Mouse (Mus musculus) hindbrain, embryonic 13.5 days (tissue): ENCODE measurements around the gene Mlh3. TPM values are rescaled to one million over a fixed set of nuclear protein-coding genes. Genes with fewer than 3 reads are reported as not detected.
A peak's percentile ranks its signal among the peaks of the same experiment; 100 is the strongest.

Experiments
- ATAC-seq: fragments of 200-750 bp; cut with Nextera tagmentation; 2 replicates; pipeline ENCODE4 v1.8.0; 2017; ENCODE audit warnings: moderate TSS enrichment; ENCODE audit not compliant: low FRiP score
- H3K27ac ChIP-seq: fragments of 300-500 bp; sonication (generic); 2 replicates; pipeline ENCODE4 v1.5.1; 2015; ENCODE audit warnings: inconsistent platforms, mild to moderate bottlenecking, moderate library complexity
- H3K27me3 ChIP-seq: fragments of 300-500 bp; sonication (generic); 2 replicates; pipeline ENCODE4 v1.6.1; 2015; ENCODE audit warnings: mild to moderate bottlenecking, inconsistent platforms
- H3K36me3 ChIP-seq: fragments of 300-500 bp; sonication (generic); 2 replicates; pipeline ENCODE4 v1.6.1; 2015; ENCODE audit warnings: mild to moderate bottlenecking, inconsistent platforms
- H3K4me1 ChIP-seq: fragments of 300-500 bp; sonication (generic); replicated peaks from 2 replicates; pipeline ENCODE4 v1.6.1; 2015; ENCODE audit warnings: inconsistent platforms
- H3K4me2 ChIP-seq: fragments of 300-500 bp; sonication (generic); 2 replicates; pipeline ENCODE4 v1.6.1; 2015; ENCODE audit warnings: inconsistent platforms, mild to moderate bottlenecking, moderate library complexity
- H3K4me3 ChIP-seq: fragments of 300-500 bp; sonication (generic); 2 replicates; pipeline ENCODE4 v1.5.1; 2015; ENCODE audit warnings: mild to moderate bottlenecking, inconsistent platforms
- H3K9ac ChIP-seq: fragments of 300-500 bp; sonication (generic); 2 replicates; pipeline ENCODE4 v1.6.1; 2015; ENCODE audit warnings: mild to moderate bottlenecking, inconsistent platforms
- H3K9me3 ChIP-seq: fragments of 300-500 bp; sonication (generic); 2 replicates; pipeline ENCODE4 v1.6.1; 2016; ENCODE audit warnings: inconsistent platforms
- WGBS: fragments of 180-500 bp; shearing (Covaris S2); methylation state at CpG from one replicate; pipeline ENCODE4 v1.1.7; 2015; 5-methylcytosine and 5-hydroxymethylcytosine counted together
- microRNA-seq: library from miRNA; unstranded; fragments of <30 nt; microRNA quantifications from one replicate; pipeline ENCODE4, GENCODE M21; 2016
- polyA plus RNA-seq: library from polyadenylated mRNA; unstranded; fragments of >200 nt; fragmentation: Nextera tagmentation; extraction: Ambion mirVana; gene quantifications from 2 replicates; pipeline ENCODE4 v1.2.1, GENCODE M21; 2015

Gene Mlh3
- polyA plus RNA-seq, 1 experiment from 2014 or later, result 9.8 TPM

- Histone ChIP-seq H3K4me2 (no peak overlapping the region), H3K36me3 (no peaks in the 10 kb centered on the region), H3K4me3 (no peak overlapping the region), H3K27me3 (peaks cover 11% of the 10 kb centered on the region; the same call in 1 of the 2 replicates), H3K4me1 (peaks cover 38% of the 10 kb centered on the region), H3K9me3 (no peaks in the 10 kb centered on the region), H3K27ac (peak overlapping the region; percentile 53; the same call in 1 of the 2 replicates), H3K9ac (no peak overlapping the region)
- ATAC-seq, result peak; percentile 39; the same call in 1 of the 2 replicates
- WGBS, result 39% methylated on average over 4 of the region's 4 CpGs
These were observed 75.8 kb downstream of the Mlh3 start for GRCm38 (mm10) chr12:85194623-85195018.

DNA sequence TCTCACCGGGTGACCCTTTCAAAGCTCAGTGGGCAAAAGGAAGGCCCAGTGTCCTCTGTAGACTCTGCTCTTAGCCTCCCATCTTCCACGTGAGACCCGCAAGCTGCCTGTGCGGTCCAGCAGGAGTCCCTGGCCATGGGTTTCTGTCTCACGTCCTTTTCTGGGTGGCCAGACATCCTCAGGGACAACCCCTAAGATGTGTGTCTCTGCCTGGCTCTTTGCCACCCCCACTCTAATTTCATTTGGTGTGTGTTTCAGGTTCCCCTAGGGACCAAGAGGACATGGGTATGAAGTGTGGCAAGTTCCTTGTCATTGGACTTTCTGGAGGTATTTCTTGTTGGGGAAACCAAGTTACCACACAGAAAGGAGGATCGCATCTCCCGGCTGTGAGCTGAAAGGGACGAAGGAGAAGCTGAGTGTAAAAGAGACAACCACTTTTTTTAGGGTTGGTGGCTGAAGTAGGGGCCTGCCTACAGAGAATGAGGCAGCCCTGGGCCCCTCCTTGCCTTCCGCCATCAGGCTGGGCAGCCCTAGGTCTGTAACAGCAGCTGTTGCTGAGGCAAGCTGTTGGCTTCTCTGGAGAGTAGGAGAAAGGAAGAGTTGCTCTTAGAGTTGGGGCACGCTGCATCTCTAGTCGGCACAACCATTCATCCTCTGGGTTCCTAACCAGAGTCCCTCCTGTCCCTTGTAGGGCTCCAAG, 76.3 kb downstream of the Mlh3 start:
- no peak overlapping the region for H3K4me3 ChIP-seq
- WGBS, result 85% methylated on average over 11 of the region's 11 CpGs
- no peak overlapping the region for H3K4me2 ChIP-seq
- H3K9me3 ChIP-seq, result no peaks in the 10 kb centered on the region
- no peak overlapping the region for H3K9ac ChIP-seq
- 0 out of 2 replicates have a peak, but pooled peaks have one; percentile 22 for ATAC-seq
- H3K27ac ChIP-seq, result peak overlapping the region; percentile 53
- peaks cover 38% of the 10 kb centered on the region for H3K4me1 ChIP-seq
- no peaks in the 10 kb centered on the region for H3K36me3 ChIP-seq
- H3K27me3 ChIP-seq, result peaks cover 5% of the 10 kb centered on the region; the same call in 1 of the 2 replicates

GRCm38 (mm10) chr12:85193146-85193545, 77.3 kb downstream of the Mlh3 start:
- Histone ChIP-seq H3K27ac (no peak overlapping the region), H3K4me1 (peaks cover 37% of the 10 kb centered on the region), H3K4me3 (no peak overlapping the region), H3K27me3 (peaks cover 4% of the 10 kb centered on the region; the same call in 1 of the 2 replicates), H3K4me2 (no peak overlapping the region), H3K36me3 (no peaks in the 10 kb centered on the region), H3K9me3 (no peaks in the 10 kb centered on the region), H3K9ac (no peak overlapping the region)
- ATAC-seq, result no peak
- 80% methylated on average over 10 of the region's 10 CpGs for WGBS

DNA sequence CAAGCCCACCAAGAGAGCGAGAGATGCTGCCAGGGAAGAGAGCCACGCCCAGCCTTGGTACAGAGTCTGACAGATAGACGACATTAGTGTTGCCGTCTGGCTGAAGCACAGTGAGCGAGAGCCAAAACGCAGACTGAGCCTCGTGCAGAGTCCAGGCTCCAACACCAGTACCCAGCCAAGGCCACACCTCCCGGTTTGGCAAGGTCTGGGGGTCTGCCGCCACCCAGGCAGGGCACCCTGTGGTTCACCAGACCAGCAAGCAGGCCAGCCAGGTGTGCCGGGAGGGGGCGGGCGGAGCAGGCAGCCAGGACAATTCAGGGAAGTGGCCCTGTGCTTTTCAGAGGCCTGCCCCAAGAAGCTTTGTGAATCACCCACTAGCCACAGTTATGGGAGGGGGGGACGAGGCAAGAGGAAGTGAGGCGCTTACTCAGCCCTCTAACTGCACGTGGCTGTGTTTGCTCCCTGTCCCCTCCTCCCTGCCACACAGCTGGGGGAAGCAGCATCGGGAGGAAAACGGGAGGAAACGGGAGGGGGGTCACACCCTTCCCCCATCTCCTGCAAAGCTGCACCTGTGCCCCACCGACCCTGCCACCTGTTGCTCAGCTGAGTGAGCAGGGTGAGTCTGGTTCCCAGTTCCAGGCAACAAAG, 77.8 kb downstream of the Mlh3 start:
- Histone ChIP-seq H3K36me3 (no peaks in the 10 kb centered on the region), H3K9ac (no peak overlapping the region), H3K4me2 (no peak overlapping the region), H3K4me3 (no peak overlapping the region), H3K27ac (no peak overlapping the region), H3K4me1 (peaks cover 32% of the 10 kb centered on the region), H3K27me3 (peaks cover 4% of the 10 kb centered on the region; the same call in 1 of the 2 replicates), H3K9me3 (no peaks in the 10 kb centered on the region)
- 30% methylated on average over 19 of the region's 19 CpGs for WGBS
- 0 out of 2 replicates have a peak, but pooled peaks have one; percentile 29 for ATAC-seq

DNA sequence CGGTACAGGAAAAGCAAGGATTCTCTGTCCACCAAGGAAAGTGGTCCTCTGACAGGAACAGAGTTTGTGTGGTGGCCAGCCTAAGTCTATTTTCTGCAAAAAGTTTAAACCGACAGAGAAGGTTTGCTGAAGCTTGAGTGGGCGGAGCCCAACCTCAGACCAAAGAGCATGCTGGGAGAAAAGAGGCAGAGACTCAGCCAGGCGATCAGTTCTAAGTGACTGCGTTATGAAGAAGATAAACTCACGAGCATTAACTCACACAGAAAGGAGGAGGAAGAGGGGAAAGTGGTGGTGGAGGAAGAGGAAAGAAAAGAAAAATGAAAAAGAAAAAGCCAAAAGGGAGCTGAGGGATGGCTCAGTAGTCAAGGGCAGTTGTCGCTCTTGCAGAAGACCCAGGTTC, 80.1 kb downstream of the Mlh3 start:
- Histone ChIP-seq H3K4me1 (peaks cover 28% of the 10 kb centered on the region), H3K27ac (no peak overlapping the region), H3K4me2 (no peak overlapping the region), H3K36me3 (no peaks in the 10 kb centered on the region), H3K27me3 (peaks cover 6% of the 10 kb centered on the region; the same call in 1 of the 2 replicates), H3K9me3 (no peaks in the 10 kb centered on the region), H3K9ac (no peak overlapping the region), H3K4me3 (no peak overlapping the region)
- no peak for ATAC-seq
- 76% methylated on average over 7 of the region's 7 CpGs for WGBS

DNA sequence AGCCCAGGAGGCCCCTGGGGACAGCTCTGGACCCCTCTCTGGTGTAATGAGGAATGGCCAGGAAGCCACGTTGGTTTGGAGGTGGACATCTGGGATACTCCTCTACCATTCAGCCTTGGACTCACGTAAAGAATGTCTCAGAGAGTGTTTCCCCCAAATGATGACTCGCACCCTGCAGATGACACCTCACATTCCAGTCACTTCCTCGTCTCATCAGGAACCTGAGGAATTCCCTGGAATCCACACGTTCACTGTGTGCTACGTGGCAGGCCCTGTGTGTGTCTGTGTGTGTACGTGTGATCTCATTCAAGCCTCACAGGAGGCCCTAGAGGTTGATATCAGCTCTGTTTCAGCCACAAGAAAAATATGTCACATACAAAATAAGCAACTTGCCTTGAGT, 84.0 kb downstream of the Mlh3 start:
- 81% methylated on average over 7 of the region's 7 CpGs for WGBS
- ATAC-seq, result no peak

GRCm38 (mm10) chr12:85185810-85186209, 84.6 kb downstream of the Mlh3 start:
- Histone ChIP-seq H3K9ac (no peak overlapping the region), H3K27ac (no peak overlapping the region), H3K4me2 (no peak overlapping the region), H3K27me3 (peaks cover 22% of the 10 kb centered on the region), H3K4me3 (no peak overlapping the region), H3K36me3 (no peaks in the 10 kb centered on the region), H3K9me3 (no peaks in the 10 kb centered on the region), H3K4me1 (peaks cover 21% of the 10 kb centered on the region)
- no peak for ATAC-seq
- WGBS, result 73% methylated on average over 8 of the region's 8 CpGs

More for the DNA sequence above, 84.0 kb downstream of the Mlh3 start:
- Histone ChIP-seq H3K9me3 (no peaks in the 10 kb centered on the region), H3K9ac (no peak overlapping the region), H3K36me3 (no peaks in the 10 kb centered on the region), H3K4me2 (no peak overlapping the region), H3K4me1 (peaks cover 17% of the 10 kb centered on the region), H3K27ac (no peak overlapping the region), H3K27me3 (peaks cover 16% of the 10 kb centered on the region), H3K4me3 (no peak overlapping the region)

Small RNAs within 50 kb of the gene (microRNA-seq; reads per million reads assigned to microRNA genes)
- not detected for gene Mir6938

Other genes with a start within 250 kb of the Mlh3 start
- gene Prox2, start 159.8 kb downstream of the Mlh3 start, polyA plus RNA-seq, result 2.0 and 2.2 TPM in 2 replicates
- gene Dlst, start 159.8 kb downstream of the Mlh3 start, polyA plus RNA-seq, result 103 and 107 TPM in 2 replicates
- 23.3 and 24.1 TPM in 2 replicates for gene Rps6kl1, start 119.3 kb downstream of the Mlh3 start, polyA plus RNA-seq
- gene Pgf, start 92.8 kb downstream of the Mlh3 start, polyA plus RNA-seq, result 7.5 and 9.4 TPM in 2 replicates
- gene Eif2b2, start 51.1 kb downstream of the Mlh3 start, polyA plus RNA-seq, result 84.4 and 84.5 TPM in 2 replicates
- 65.8 and 72.4 TPM in 2 replicates for gene Acyp1, start 17.8 kb upstream of the Mlh3 start, polyA plus RNA-seq
- 1.2 and 1.5 TPM in 2 replicates for gene Zc2hc1c, start 18.0 kb upstream of the Mlh3 start, polyA plus RNA-seq
- 12.8 and 13.7 TPM in 2 replicates for gene Nek9, start 68.8 kb upstream of the Mlh3 start, polyA plus RNA-seq
- 198 TPM in 2 replicates for gene Tmed10, start 104.2 kb upstream of the Mlh3 start, polyA plus RNA-seq
- gene Fos, start 203.3 kb upstream of the Mlh3 start, polyA plus RNA-seq, result 1.9 and 2.5 TPM in 2 replicates